Mouse (Mus musculus) megakaryocyte, embryonic 14.5 days (primary cell): ENCODE data around the gene Clec18a. TPM values are rescaled to one million over a fixed set of nuclear protein-coding genes. Genes with fewer than 3 reads are reported as not detected.
"Not testable (repeated sequence)": the region's sequence is repeated elsewhere in the genome, so short reads cannot be mapped to it uniquely, and the experiment has no call there.

Experiments used
- H3K27me3 ChIP-seq: replicated peaks from 2 replicates; pipeline ENCODE3; 2012; ENCODE audit warnings: inconsistent platforms
- H3K36me3 ChIP-seq: replicated peaks from 2 replicates; pipeline ENCODE3; 2012; ENCODE audit warnings: low read length, inconsistent platforms, mixed read lengths
- H3K4me1 ChIP-seq: 2 replicates; pipeline ENCODE4 v1.6.1; 2012; ENCODE audit warnings: inconsistent platforms
- H3K4me3 ChIP-seq: replicated peaks from 2 replicates; pipeline ENCODE3; 2012; ENCODE audit warnings: moderate library complexity, mild to moderate bottlenecking, inconsistent platforms
- H3K9me3 ChIP-seq: 2 replicates; pipeline ENCODE4 v1.6.1; 2012; ENCODE audit warnings: inconsistent platforms
- FLI1 ChIP-seq: IDR thresholded peaks from 2 replicates; pipeline ENCODE4 v1.6.1; 2012; ENCODE audit warnings: low read length, inconsistent platforms, mixed read lengths
- GATA1 ChIP-seq: IDR thresholded peaks from 3 replicates; pipeline ENCODE4 v1.6.1; 2012; ENCODE audit warnings: mixed read lengths, low read length, inconsistent platforms, borderline replicate concordance
- polyA plus RNA-seq: library from polyadenylated mRNA; stranded (reverse); fragments of >175 nt; gene quantifications from 2 replicates; pipeline ENCODE4 v1.2.3, GENCODE M21; 2012; ENCODE audit warnings: low replicate concordance; ENCODE audit not compliant: insufficient read depth

Gene Clec18a
- polyA plus RNA-seq, 1 experiment, result not detected

GRCm38 (mm10) chr8:111034276-111034675 lies 58.0 kb downstream of the Clec18a start:
- TF ChIP-seq GATA1 (no peak), FLI1 (no peak)
- Histone ChIP-seq H3K27me3 (no peaks in the 10 kb centered on the region), H3K4me1 (peaks cover 42% of the 10 kb centered on the region), H3K36me3 (peaks cover 42% of the 10 kb centered on the region), H3K4me3 (peak overlapping the region; percentile 95), H3K9me3 (no peaks in the 10 kb centered on the region)

GRCm38 (mm10) chr8:111033482-111034215 lies 58.6 kb downstream of the Clec18a start:
- no peaks in the 10 kb centered on the region for H3K27me3 ChIP-seq
- H3K4me3 ChIP-seq, result peak overlapping the region; percentile 95
- no peaks in the 10 kb centered on the region for H3K9me3 ChIP-seq
- peaks cover 44% of the 10 kb centered on the region for H3K4me1 ChIP-seq
- no peak for TF ChIP-seq GATA1
- TF ChIP-seq FLI1, result no peak
- H3K36me3 ChIP-seq, result peaks cover 36% of the 10 kb centered on the region

- Histone ChIP-seq H3K4me3 (peak within 1 kb of the TSS; percentile 95), H3K9me3 (no peaks in the 10 kb centered on the region), H3K4me1 (peaks cover 45% of the 10 kb centered on the region), H3K36me3 (peaks cover 29% of the 10 kb centered on the region), H3K27me3 (no peaks in the 10 kb centered on the region)
- TF ChIP-seq FLI1, result no peak
- TF ChIP-seq GATA1, result no peak
These were observed 59.3 kb downstream of the Clec18a start, which contains the start of gene Aars for GRCm38 (mm10) chr8:111032916-111033315. Gene Aars (plus strand): TSS chr8:111033144.

GRCm38 (mm10) chr8:111031572-111031971 lies 60.7 kb downstream of the Clec18a start, which contains the start of gene Ddx19b:
Gene Ddx19b (minus strand): TSS chr8:111031751.
- Histone ChIP-seq H3K36me3 (peaks cover 17% of the 10 kb centered on the region), H3K4me3 (no peak within 1 kb of the TSS), H3K27me3 (no peaks in the 10 kb centered on the region), H3K4me1 (peaks cover 49% of the 10 kb centered on the region), H3K9me3 (no peaks in the 10 kb centered on the region)
- no peak for TF ChIP-seq GATA1
- no peak for TF ChIP-seq FLI1

- no peak for TF ChIP-seq FLI1
- no peak for TF ChIP-seq GATA1
- Histone ChIP-seq H3K36me3 (peaks cover 3% of the 10 kb centered on the region), H3K27me3 (no peaks in the 10 kb centered on the region), H3K9me3 (no peaks in the 10 kb centered on the region), H3K4me3 (peak overlapping the region; percentile 42), H3K4me1 (peaks cover 34% of the 10 kb centered on the region)
These were observed 62.2 kb downstream of the Clec18a start for GRCm38 (mm10) chr8:111030045-111030444.

- TF ChIP-seq GATA1, result no peak
- no peak for TF ChIP-seq FLI1
- no peaks in the 10 kb centered on the region for H3K9me3 ChIP-seq
- peaks cover 3% of the 10 kb centered on the region for H3K36me3 ChIP-seq
- no peaks in the 10 kb centered on the region for H3K27me3 ChIP-seq
- H3K4me1 ChIP-seq, result peaks cover 29% of the 10 kb centered on the region
- H3K4me3 ChIP-seq, result no peak overlapping the region
These were observed 62.6 kb downstream of the Clec18a start for GRCm38 (mm10) chr8:111029589-111029988.

GRCm38 (mm10) chr8:111027391-111027937 lies 64.8 kb downstream of the Clec18a start:
- H3K4me1 ChIP-seq, result peaks cover 23% of the 10 kb centered on the region
- no peaks in the 10 kb centered on the region for H3K9me3 ChIP-seq
- H3K27me3 ChIP-seq, result no peaks in the 10 kb centered on the region
- no peak for TF ChIP-seq GATA1
- peak; percentile 69; the same call in 1 of the 2 replicates for TF ChIP-seq FLI1
- no peaks in the 10 kb centered on the region for H3K36me3 ChIP-seq
- H3K4me3 ChIP-seq, result peak overlapping the region; percentile 95

GRCm38 (mm10) chr8:111026609-111027008 lies 65.6 kb downstream of the Clec18a start:
- not testable (repeated sequence) for H3K9me3 ChIP-seq, H3K27me3 ChIP-seq, H3K4me3 ChIP-seq, H3K36me3 ChIP-seq
- H3K4me1 ChIP-seq, result peaks cover 23% of the 10 kb centered on the region

GRCm38 (mm10) chr8:111010230-111010991 lies 81.8 kb downstream of the Clec18a start:
- peaks cover 65% of the 10 kb centered on the region for H3K36me3 ChIP-seq
- H3K4me3 ChIP-seq, result not testable (repeated sequence)

More at GRCm38 (mm10) chr8:111010230-111010991, 81.8 kb downstream of the Clec18a start:
- not testable (repeated sequence) for H3K27me3 ChIP-seq, H3K9me3 ChIP-seq, H3K4me1 ChIP-seq

Other genes with a start within 250 kb of the Clec18a start
- 0.61 and 14.0 TPM in 2 replicates for gene Cog4, start 245.8 kb downstream of the Clec18a start, polyA plus RNA-seq
- 3.4 TPM in 1 of 2 replicates, not detected in the other for gene Sf3b3, start 245.6 kb downstream of the Clec18a start, polyA plus RNA-seq
- gene Fuk, start 189.9 kb downstream of the Clec18a start, polyA plus RNA-seq, result 1.6 and 3.3 TPM in 2 replicates
- 19.8 and 54.8 TPM in 2 replicates for gene St3gal2, start 172.5 kb downstream of the Clec18a start, polyA plus RNA-seq
- 5.2 and 18.4 TPM in 2 replicates for gene Ddx19a, start 94.6 kb downstream of the Clec18a start, polyA plus RNA-seq
- 1.1 TPM in 1 of 2 replicates, not detected in the other for gene Ddx19b, start 60.7 kb downstream of the Clec18a start, polyA plus RNA-seq
- gene Aars, start 59.3 kb downstream of the Clec18a start, polyA plus RNA-seq, result 29.9 and 34.3 TPM in 2 replicates
- 17.8 and 46.3 TPM in 2 replicates for gene Exosc6, start 36.1 kb downstream of the Clec18a start, polyA plus RNA-seq
- 0.89 and 1.00 TPM in 2 replicates for gene Pdpr, start 2.2 kb upstream of the Clec18a start, polyA plus RNA-seq
- 18.0 and 27.3 TPM in 2 replicates for gene Glg1, start 166.8 kb upstream of the Clec18a start, polyA plus RNA-seq
- 0.69 TPM in 1 of 2 replicates, not detected in the other for gene Rfwd3, start 207.8 kb upstream of the Clec18a start, polyA plus RNA-seq
- 3.8 TPM in 1 of 2 replicates, not detected in the other for gene Mlkl, start 245.8 kb upstream of the Clec18a start, polyA plus RNA-seq